Mouse (Mus musculus): ENCODE data around the gene Ubd. TPM values are rescaled to one million over a fixed set of nuclear protein-coding genes. Genes with fewer than 3 reads are reported as not detected.
"Not testable (repeated sequence)": the region's sequence is repeated elsewhere in the genome, so short reads cannot be mapped to it uniquely, and the experiment has no call there.

Ubd gene
- not detected for total RNA-seq (2021)
- long read RNA-seq, experiment 1 = 0 reads
- long read RNA-seq, experiment 2 = 0 reads

GRCm38 (mm10) chr17:37193656-37194055 is at the start of gene Ubd:
Ubd (plus strand) TSS chr17:37193892.
- no peak for DNase-seq (ENCODE audit: low spot score in 2 of 2)

- no peak for DNase-seq (ENCODE audit: low spot score in 2 of 2)
Measured at GRCm38 (mm10) chr17:37161394-37161793, 32.3 kb upstream of the Ubd start, which contains the start of gene Olfr93. Olfr93 (minus strand) TSS chr17:37161494.

GRCm38 (mm10) chr17:37185474-37185873 is 8.2 kb upstream of the Ubd start:
- no peak for DNase-seq (ENCODE audit: low spot score in 2 of 2)

- no peak for DNase-seq (ENCODE audit: low spot score in 2 of 2)
Measured at GRCm38 (mm10) chr17:37190711-37191110, 3.0 kb upstream of the Ubd start.

- DNase-seq (ENCODE audit: low spot score in 2 of 2) = no peak
Measured at GRCm38 (mm10) chr17:37193032-37193431, 660 bp upstream of the Ubd start.

GRCm38 (mm10) chr17:37194782-37195181 is 1.1 kb downstream of the Ubd start:
- DNase-seq (ENCODE audit: low spot score in 2 of 2) = no peak

- DNase-seq (ENCODE audit: low spot score in 2 of 2) = no peak
Measured at GRCm38 (mm10) chr17:37196845-37197724, 3.4 kb downstream of the Ubd start.

GRCm38 (mm10) chr17:37200894-37201293 is 7.2 kb downstream of the Ubd start, which contains the start of gene Olfr94:
Olfr94 (minus strand) TSS chr17:37200994.
- no peak for DNase-seq (ENCODE audit: low spot score in 2 of 2)

- peak; percentile 21 to 54 for DNase-seq (ENCODE audit: low spot score in 2 of 2)
Measured at GRCm38 (mm10) chr17:37203206-37203916, 9.7 kb downstream of the Ubd start.

GRCm38 (mm10) chr17:37203917-37204236 is 10.2 kb downstream of the Ubd start:
- no peak for DNase-seq (ENCODE audit: low spot score in 2 of 2)

GRCm38 (mm10) chr17:37210884-37211768 is 17.4 kb downstream of the Ubd start:
- no peak for DNase-seq (ENCODE audit: low spot score in 2 of 2)

- no peak for DNase-seq (ENCODE audit: low spot score in 2 of 2)
Measured at GRCm38 (mm10) chr17:37213018-37213417, 19.3 kb downstream of the Ubd start, which contains the start of gene Olfr95. Olfr95 (minus strand) TSS chr17:37213118.

- no peak for DNase-seq (ENCODE audit: low spot score in 2 of 2)
Measured at GRCm38 (mm10) chr17:37218486-37218885, 24.8 kb downstream of the Ubd start.

GRCm38 (mm10) chr17:37219846-37220245 is 26.2 kb downstream of the Ubd start, which contains the start of gene Olfr96:
Olfr96 (plus strand) TSS chr17:37220146.
- no peak for DNase-seq (ENCODE audit: low spot score in 2 of 2)

GRCm38 (mm10) chr17:37221879-37222278 is 28.2 kb downstream of the Ubd start:
- DNase-seq (ENCODE audit: low spot score in 2 of 2) = no peak

GRCm38 (mm10) chr17:37237230-37237629 is 43.5 kb downstream of the Ubd start, which contains the start of gene Olfr97:
Olfr97 (minus strand) TSS chr17:37237330.
- not testable (repeated sequence) for DNase-seq (ENCODE audit: low spot score in 2 of 2)

- DNase-seq (ENCODE audit: low spot score in 2 of 2) = no peak
Measured at GRCm38 (mm10) chr17:37242198-37242597, 48.5 kb downstream of the Ubd start.

Measured in adrenal gland, postnatal 4 days (tissue).